Mouse (Mus musculus) G1E (cell line): ENCODE measurements around the gene Cdk1. TPM values are rescaled to one million over a fixed set of nuclear protein-coding genes. Genes with fewer than 3 reads are reported as not detected.

Experiments used
- ATAC-seq: 2 replicates; pipeline ENCODE4 v1.8.0; 2016; ENCODE audit warnings: mild to moderate bottlenecking; ENCODE audit not compliant: insufficient number of reproducible peaks, poor library complexity, low FRiP score, severe bottlenecking; ENCODE audit errors: extremely low read depth
- DNase-seq: peaks from one replicate; pipeline ENCODE4 v3.0.0; 2012; ENCODE audit warnings: low spot score
- H3K27me3 ChIP-seq: 2 replicates; pipeline ENCODE4 v1.6.1; 2012; ENCODE audit warnings: mild to moderate bottlenecking, low read length, inconsistent platforms; ENCODE audit not compliant: insufficient read depth
- H3K36me3 ChIP-seq: replicated peaks from 2 replicates; pipeline ENCODE3; 2012; ENCODE audit warnings: mild to moderate bottlenecking, inconsistent platforms
- H3K4me1 ChIP-seq: 2 replicates; pipeline ENCODE4 v1.6.1; 2012; ENCODE audit warnings: low read depth, low read length, inconsistent platforms, mixed read lengths; ENCODE audit not compliant: insufficient read depth
- H3K4me3 ChIP-seq: 2 replicates; pipeline ENCODE4 v1.5.1; 2012; ENCODE audit warnings: low read depth, mild to moderate bottlenecking, inconsistent platforms, low read length, moderate library complexity, mixed read lengths
- H3K9me3 ChIP-seq: replicated peaks from 2 replicates; pipeline ENCODE4 v1.6.1; 2012; ENCODE audit warnings: inconsistent platforms
- CTCF ChIP-seq: IDR thresholded peaks from 2 replicates; pipeline ENCODE4 v1.5.1; 2012; ENCODE audit warnings: low read depth, low read length, inconsistent platforms, mixed read lengths
- GATA1 ChIP-seq: IDR thresholded peaks from 2 replicates; pipeline ENCODE4 v1.6.1; 2012; ENCODE audit warnings: borderline replicate concordance, low read length, inconsistent platforms, mixed read lengths
- GATA2 ChIP-seq: IDR thresholded peaks from 2 replicates; pipeline ENCODE4 v1.6.1; 2012; ENCODE audit warnings: low read depth, low read length, inconsistent platforms, borderline replicate concordance
- POLR2AphosphoS5 ChIP-seq: IDR thresholded peaks from 2 replicates; pipeline ENCODE4 v1.6.1; 2012; ENCODE audit warnings: low read depth, low read length, inconsistent platforms; ENCODE audit not compliant: insufficient replicate concordance
- TAL1 ChIP-seq: conservative IDR thresholded peaks from 2 replicates; pipeline ENCODE4 v1.6.1; 2012; ENCODE audit warnings: low read depth, low read length, inconsistent platforms, mixed read lengths
- polyA plus RNA-seq: library from polyadenylated mRNA; stranded (reverse); fragments of >175 nt; gene quantifications from 2 replicates; pipeline ENCODE4 v1.2.3, GENCODE M21; 2012
- total RNA-seq, 2 experiments: library from RNA; stranded (forward) in 1 of 2; stranded (reverse) in 1 of 2; fragments of 200-1000 nt in 1 of 2; fragments of >200 nt in 1 of 2; fragmentation: Nextera tagmentation in 1 of 2; gene quantifications; 2 replicates each; pipeline ENCODE4 v1.2.3; 2014 to 2017

The Cdk1 gene
- total and polyA plus RNA-seq, 3 experiments, result 71.6 to 273 (median 83.2) TPM

DNA sequence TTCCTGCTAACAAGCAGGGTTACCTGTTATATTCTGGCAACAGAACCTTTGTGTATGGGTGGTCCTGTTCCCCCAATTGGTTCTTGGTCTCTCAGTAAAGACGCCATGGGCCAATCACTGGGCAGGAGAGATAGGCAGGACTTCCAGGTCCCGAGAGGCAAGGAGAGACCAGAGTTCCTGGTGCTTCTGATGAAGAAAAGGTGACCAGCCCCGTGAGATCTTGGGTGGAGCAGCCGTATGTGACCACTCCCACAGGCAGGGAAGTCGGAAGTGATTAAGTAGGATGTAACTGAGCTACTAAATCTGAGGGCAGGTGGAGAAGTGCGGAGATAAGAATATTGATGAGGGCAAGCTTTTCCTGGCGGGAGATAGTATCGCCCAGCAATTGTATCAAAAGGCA lies 25.4 kb downstream of the Cdk1 start:
- Histone ChIP-seq H3K27me3 (no peaks in the 10 kb centered on the region), H3K9me3 (no peaks in the 10 kb centered on the region), H3K36me3 (peaks cover 13% of the 10 kb centered on the region), H3K4me1 (no peaks in the 10 kb centered on the region), H3K4me3 (no peak overlapping the region)
- TF ChIP-seq GATA1 (no peak), CTCF (no peak), POLR2AphosphoS5 (no peak), TAL1 (no peak), GATA2 (no peak)
- DNase-seq, result no peak
- no peak for ATAC-seq

DNA sequence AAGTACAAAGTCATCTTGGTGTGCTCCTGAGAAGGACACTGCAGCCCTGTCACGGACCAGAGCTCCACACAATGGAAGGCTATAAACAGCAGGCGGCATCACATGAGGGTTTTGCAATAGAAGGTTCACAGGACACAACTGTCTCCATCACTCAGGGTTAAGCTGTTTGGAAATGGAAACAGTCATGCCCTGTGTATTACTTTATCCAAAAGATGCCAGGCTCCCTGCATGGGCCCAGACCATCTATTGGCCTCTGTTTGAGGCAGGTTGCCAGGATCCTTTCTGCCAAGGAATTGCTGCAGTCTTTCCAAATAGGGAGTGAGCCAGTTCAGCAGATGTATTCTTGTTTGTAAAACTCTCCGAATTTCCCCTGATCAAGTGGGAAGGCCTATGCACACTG lies 26.3 kb downstream of the Cdk1 start:
- ATAC-seq, result no peak
- DNase-seq, result no peak
- Histone ChIP-seq H3K4me1 (no peaks in the 10 kb centered on the region), H3K27me3 (no peaks in the 10 kb centered on the region), H3K36me3 (peaks cover 7% of the 10 kb centered on the region), H3K4me3 (no peak overlapping the region), H3K9me3 (no peaks in the 10 kb centered on the region)
- no peak for TF ChIP-seq TAL1
- no peak for TF ChIP-seq CTCF
- TF ChIP-seq GATA2, result no peak
- no peak for TF ChIP-seq POLR2AphosphoS5
- no peak for TF ChIP-seq GATA1

DNA sequence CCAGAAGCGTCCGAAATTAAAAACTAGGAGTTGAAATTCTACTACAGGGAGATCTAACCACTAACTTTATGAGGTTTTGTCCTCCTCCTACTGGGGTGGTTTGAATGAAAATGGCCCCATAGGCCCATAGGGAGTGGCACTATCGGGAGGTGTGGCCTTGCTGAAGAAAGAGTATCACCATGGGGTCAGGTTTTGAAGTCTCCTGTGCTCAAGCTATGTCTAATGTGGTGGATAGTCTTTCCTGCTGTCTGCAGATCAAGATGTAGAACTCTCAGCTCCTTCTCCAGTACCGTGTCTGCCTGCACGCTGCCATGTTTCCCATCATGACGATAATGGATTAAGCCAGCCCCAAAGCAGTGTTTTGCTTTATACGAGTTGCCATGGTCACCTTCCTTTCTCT lies 27.9 kb downstream of the Cdk1 start:
- ATAC-seq (no peak), DNase-seq (no peak)
- Histone ChIP-seq H3K36me3 (peaks cover 2% of the 10 kb centered on the region), H3K27me3 (no peaks in the 10 kb centered on the region), H3K4me1 (no peaks in the 10 kb centered on the region), H3K9me3 (peaks cover 9% of the 10 kb centered on the region), H3K4me3 (no peak overlapping the region)
- TF ChIP-seq CTCF (no peak), TAL1 (no peak), GATA2 (no peak), GATA1 (no peak), POLR2AphosphoS5 (no peak)

DNA sequence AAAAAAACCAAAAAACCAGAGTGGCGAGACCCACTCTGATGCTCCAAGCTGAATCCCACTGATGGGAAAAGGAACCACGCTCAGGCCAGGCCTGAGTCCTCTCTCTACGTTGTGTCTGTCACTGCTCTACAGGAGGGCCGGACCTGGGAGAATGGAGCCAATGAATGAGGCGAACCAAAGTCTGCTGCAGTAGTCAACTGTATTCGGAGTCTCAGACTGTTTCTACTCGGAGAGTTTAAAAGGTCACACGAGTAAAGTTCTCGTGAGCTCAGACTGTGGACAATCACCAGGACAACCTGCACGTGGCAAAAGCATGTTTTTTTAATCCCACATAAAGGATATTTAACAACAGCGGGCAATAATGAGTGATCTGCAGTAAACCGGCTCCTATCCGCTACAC lies 28.8 kb downstream of the Cdk1 start:
- Histone ChIP-seq H3K4me3 (no peak overlapping the region), H3K9me3 (peaks cover 11% of the 10 kb centered on the region), H3K4me1 (no peaks in the 10 kb centered on the region), H3K36me3 (peaks cover 2% of the 10 kb centered on the region), H3K27me3 (no peaks in the 10 kb centered on the region)
- no peak for DNase-seq
- TF ChIP-seq CTCF (no peak), TAL1 (no peak), GATA1 (no peak), GATA2 (no peak), POLR2AphosphoS5 (no peak)
- no peak for ATAC-seq

DNA sequence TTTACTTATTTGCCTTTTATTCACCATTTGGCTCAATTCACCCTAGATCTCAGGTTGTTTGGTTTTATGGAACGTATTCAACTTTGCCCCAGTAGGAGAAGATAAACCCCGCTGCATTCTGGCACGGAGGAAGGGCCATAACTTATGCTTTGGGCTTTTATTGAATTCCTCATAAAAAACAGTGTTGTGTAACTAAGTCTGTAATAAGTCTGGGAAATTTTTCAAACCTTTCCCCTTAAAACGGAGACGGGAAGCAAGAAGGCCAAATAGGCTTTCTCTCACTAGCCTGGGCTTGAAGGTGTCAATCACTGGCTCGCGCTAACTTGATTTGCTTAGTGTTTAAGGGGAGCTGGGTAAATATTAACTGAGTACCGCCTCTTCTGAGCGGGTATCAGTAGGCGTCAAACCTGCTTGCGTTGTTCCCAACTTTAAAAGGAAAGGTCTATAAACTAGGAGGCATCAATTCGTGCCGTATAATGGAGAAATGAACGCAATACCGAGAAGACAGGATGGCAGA lies 31.2 kb downstream of the Cdk1 start:
- no peak overlapping the region for H3K4me3 ChIP-seq
- ATAC-seq (no peak), DNase-seq (no peak)

DNA sequence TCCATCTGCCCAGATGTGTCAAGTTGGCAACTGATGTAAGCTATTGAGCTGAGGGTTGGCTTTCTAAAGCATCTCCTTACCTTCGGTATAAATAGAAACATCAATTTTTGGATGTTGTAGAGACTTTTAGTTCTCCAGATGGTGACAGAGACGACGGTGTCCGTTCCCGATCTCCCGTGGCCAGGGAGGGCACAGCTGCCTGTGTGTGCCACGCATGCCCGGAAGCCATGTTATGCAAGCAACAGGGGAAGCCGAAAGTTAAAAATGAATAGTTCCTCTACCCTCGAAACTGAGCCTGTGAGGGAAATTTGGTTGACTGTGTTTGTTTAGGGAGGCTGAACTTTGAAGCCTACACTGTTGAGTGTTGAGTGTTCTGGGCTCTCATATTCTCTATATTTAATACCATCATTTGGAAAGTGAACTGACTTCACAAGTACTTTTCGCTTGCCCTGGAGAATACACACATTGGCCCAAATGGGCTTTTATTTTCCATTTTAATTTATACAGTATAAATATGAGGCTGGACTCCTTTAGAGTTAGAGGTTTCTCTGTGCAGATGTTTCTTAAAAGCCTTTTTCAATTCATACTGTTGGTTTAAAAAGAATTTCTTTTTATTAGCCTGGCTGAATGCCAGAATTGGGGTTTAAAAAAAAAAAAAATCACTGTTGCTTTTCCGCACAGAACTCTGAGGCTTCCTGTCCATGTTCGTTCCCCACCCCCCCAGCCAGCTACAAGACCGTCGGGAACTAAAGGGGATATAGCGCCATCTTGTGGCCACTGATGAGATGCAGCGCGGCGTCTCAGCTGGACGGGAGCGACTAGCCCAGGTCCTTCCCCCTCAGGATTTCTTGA lies 31.8 kb downstream of the Cdk1 start:
- Histone ChIP-seq H3K9me3 (peaks cover 20% of the 10 kb centered on the region), H3K27me3 (no peaks in the 10 kb centered on the region), H3K4me1 (no peaks in the 10 kb centered on the region), H3K36me3 (no peaks in the 10 kb centered on the region), H3K4me3 (no peak overlapping the region)
- no peak for TF ChIP-seq TAL1
- TF ChIP-seq GATA2, result no peak
- no peak for DNase-seq
- ATAC-seq, result no peak

More for the DNA sequence above, 31.2 kb downstream of the Cdk1 start:
- no peaks in the 10 kb centered on the region for H3K4me1 ChIP-seq
- no peaks in the 10 kb centered on the region for H3K36me3 ChIP-seq
- H3K27me3 ChIP-seq, result no peaks in the 10 kb centered on the region
- peaks cover 15% of the 10 kb centered on the region for H3K9me3 ChIP-seq
- TF ChIP-seq POLR2AphosphoS5, result no peak
- no peak for TF ChIP-seq GATA2
- TF ChIP-seq CTCF, result no peak
- no peak for TF ChIP-seq TAL1
- no peak for TF ChIP-seq GATA1
